Mouse (Mus musculus) lung, adult 2 months (tissue): ENCODE results near the gene Slc13a2. TPM values are rescaled to one million over a fixed set of nuclear protein-coding genes. Genes with fewer than 3 reads are reported as not detected.

Experiments used
- DNase-seq: peaks from one replicate; pipeline ENCODE4 v3.0.0; 2022
- H3K4me1 ChIP-seq: fragments of 200-500 bp; 2 replicates; pipeline ENCODE4 v1.6.1; 2011; ENCODE audit warnings: low read length; ENCODE audit not compliant: control insufficient read depth, insufficient read depth
- H3K4me3 ChIP-seq: fragments of 200-500 bp; replicated peaks from 2 replicates; pipeline ENCODE3; 2011; ENCODE audit warnings: low read depth, mild to moderate bottlenecking, control low read depth, low read length; ENCODE audit errors: extremely low read depth
- CTCF ChIP-seq: fragments of 200-500 bp; IDR thresholded peaks from 2 replicates; pipeline ENCODE4 v1.5.1; 2011; ENCODE audit warnings: mild to moderate bottlenecking, low read length, control low read depth; ENCODE audit not compliant: insufficient read depth
- POLR2A ChIP-seq: fragments of 200-500 bp; IDR thresholded peaks from 2 replicates; pipeline ENCODE4 v1.6.1; 2011; ENCODE audit warnings: low read depth, mild to moderate bottlenecking, control low read depth, low read length, borderline replicate concordance; ENCODE audit errors: extremely low read depth
- WGBS: fragments of 180-500 bp; shearing (Covaris S2); methylation state at CpG from one replicate; pipeline ENCODE4 v1.1.7; 2018; 5-methylcytosine and 5-hydroxymethylcytosine counted together
- polyA plus RNA-seq: library from polyadenylated mRNA; depleted of rRNA; stranded (reverse); fragments of >200 nt; gene quantifications from 2 replicates; pipeline ENCODE4 v1.2.3, GENCODE M21; 2012; rRNA removed

Slc13a2 gene
- polyA plus RNA-seq, 1 experiment: 1.5 TPM

DNA sequence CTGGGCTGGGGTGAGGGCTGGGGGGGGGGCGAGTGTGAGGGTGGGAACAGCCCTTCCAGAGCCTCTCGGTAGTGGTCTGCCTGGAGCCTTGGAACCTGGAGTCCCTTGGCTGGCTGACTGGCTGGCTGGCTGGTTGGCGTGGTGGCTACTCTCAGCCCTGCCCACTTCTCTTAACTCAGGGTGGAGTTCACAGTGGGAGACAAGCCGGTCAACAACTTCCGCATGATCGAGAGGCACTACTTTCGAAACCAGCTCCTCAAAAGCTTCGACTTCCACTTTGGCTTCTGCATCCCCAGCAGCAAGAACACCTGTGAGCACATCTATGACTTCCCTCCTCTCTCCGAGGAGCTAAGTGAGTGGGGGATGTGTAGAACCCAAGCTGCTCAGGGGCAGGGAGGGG lies 74.1 kb downstream of the Slc13a2 start:
- Histone ChIP-seq H3K4me1 (peaks cover 9% of the 10 kb centered on the region), H3K4me3 (no peak overlapping the region)
- DNase-seq: no peak
- TF ChIP-seq POLR2A (no peak), CTCF (no peak)
- WGBS: 62% methylated on average over 9 of the region's 9 CpGs

Other genes with a start within 250 kb of the Slc13a2 start
- gene Nek8, start 245.5 kb downstream of the Slc13a2 start, polyA plus RNA-seq: 16.1 and 18.9 TPM in 2 replicates
- gene Tlcd1, start 245.5 kb downstream of the Slc13a2 start, polyA plus RNA-seq: 38.0 and 44.2 TPM in 2 replicates
- 103 and 212 TPM in 2 replicates for gene Rpl23a, start 238.6 kb downstream of the Slc13a2 start, polyA plus RNA-seq
- 45.4 and 59.2 TPM in 2 replicates for gene Rab34, start 233.8 kb downstream of the Slc13a2 start, polyA plus RNA-seq
- 0.87 and 1.4 TPM in 2 replicates for gene Proca1, start 228.8 kb downstream of the Slc13a2 start, polyA plus RNA-seq
- 67.6 and 81.7 TPM in 2 replicates for gene Sdf2, start 176.5 kb downstream of the Slc13a2 start, polyA plus RNA-seq
- 21.0 and 26.5 TPM in 2 replicates for gene Supt6, start 176.2 kb downstream of the Slc13a2 start, polyA plus RNA-seq
- gene 2610507B11Rik, start 160.5 kb downstream of the Slc13a2 start, polyA plus RNA-seq: 53.9 and 65.4 TPM in 2 replicates
- gene BC030499, start 131.4 kb downstream of the Slc13a2 start, polyA plus RNA-seq: 0.22 and 0.27 TPM in 2 replicates
- gene Spag5, start 120.7 kb downstream of the Slc13a2 start, polyA plus RNA-seq: 1.4 and 1.6 TPM in 2 replicates
- 8.4 and 10.4 TPM in 2 replicates for gene Aldoc, start 99.2 kb downstream of the Slc13a2 start, polyA plus RNA-seq
- 68.4 and 69.0 TPM in 2 replicates for gene Pigs, start 93.8 kb downstream of the Slc13a2 start, polyA plus RNA-seq
- gene Unc119, start 78.7 kb downstream of the Slc13a2 start, polyA plus RNA-seq: 55.4 and 64.1 TPM in 2 replicates
- gene Foxn1, start 35.7 kb downstream of the Slc13a2 start, polyA plus RNA-seq: 0.62 TPM in 1 of 2 replicates, not detected in the other
- gene Slc46a1, start 43.5 kb upstream of the Slc13a2 start, polyA plus RNA-seq: 14.0 and 19.4 TPM in 2 replicates
- 0.52 and 0.65 TPM in 2 replicates for gene Sarm1, start 75.5 kb upstream of the Slc13a2 start, polyA plus RNA-seq
- 25.0 and 30.8 TPM in 2 replicates for gene Vtn, start 76.9 kb upstream of the Slc13a2 start, polyA plus RNA-seq
- gene Sebox, start 81.2 kb upstream of the Slc13a2 start, polyA plus RNA-seq: 0.11 TPM in 1 of 2 replicates, not detected in the other
- gene Tmem199, start 90.0 kb upstream of the Slc13a2 start, polyA plus RNA-seq: 9.5 and 12.5 TPM in 2 replicates
- gene Poldip2, start 90.0 kb upstream of the Slc13a2 start, polyA plus RNA-seq: 39.6 and 50.4 TPM in 2 replicates
- 71.3 and 81.7 TPM in 2 replicates for gene Tnfaip1, start 114.1 kb upstream of the Slc13a2 start, polyA plus RNA-seq
- 75.1 and 76.0 TPM in 2 replicates for gene Ift20, start 114.1 kb upstream of the Slc13a2 start, polyA plus RNA-seq
- 23.5 and 27.6 TPM in 2 replicates for gene Tmem97, start 128.6 kb upstream of the Slc13a2 start, polyA plus RNA-seq